Mouse (Mus musculus) liver, adult 2 months (tissue): Measurements from ENCODE around the gene Med16.

Source experiments
- CTCF ChIP-seq: fragments of 200-500 bp; IDR thresholded peaks from 2 replicates; pipeline ENCODE4 v1.5.1; 2011; ENCODE audit warnings: low read depth, low read length, control low read depth
- POLR2A ChIP-seq: fragments of 200-500 bp; IDR thresholded peaks from 2 replicates; pipeline ENCODE4 v1.6.1; 2011; ENCODE audit warnings: low read length, control low read depth; ENCODE audit not compliant: insufficient read depth; ENCODE audit errors: extremely low read depth

- TF ChIP-seq CTCF (no peak), POLR2A (no peak)
Observed at GRCm38 (mm10) chr10:79879527-79879926, 29.2 kb downstream of the Med16 start.
